Mouse (Mus musculus) liver (tissue): ENCODE data around the gene Trappc1.

Source experiments
- DNase-seq: peaks from one replicate; pipeline ENCODE4 v3.0.0-alpha.2; 2020; ENCODE audit warnings: mixed read lengths

The Trappc1 gene

DNA sequence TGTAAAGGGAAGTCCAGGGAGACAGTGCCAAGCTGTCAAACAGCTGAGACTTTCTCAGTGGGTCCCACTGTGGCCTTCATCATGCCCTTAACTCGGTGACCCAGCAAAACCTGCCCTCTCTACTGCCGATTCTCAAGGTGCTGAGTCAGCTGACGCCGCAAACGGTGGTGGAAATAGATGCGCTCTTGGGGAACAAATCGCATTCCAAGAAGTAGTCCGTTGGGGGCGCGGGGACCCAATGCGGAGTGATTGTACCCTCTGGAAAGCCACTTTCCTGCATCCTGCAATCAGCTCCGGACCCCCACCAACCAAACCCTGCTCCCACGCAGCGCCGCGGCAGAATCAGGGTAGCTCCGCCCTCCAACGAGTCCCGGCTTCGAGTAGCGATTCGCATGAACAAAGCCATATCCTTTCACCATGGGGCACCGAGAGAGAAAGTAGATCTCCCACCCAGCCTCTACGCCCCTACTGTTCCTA is 8.2 kb downstream of the Trappc1 start:
- DNase-seq = peak; percentile 67

DNA sequence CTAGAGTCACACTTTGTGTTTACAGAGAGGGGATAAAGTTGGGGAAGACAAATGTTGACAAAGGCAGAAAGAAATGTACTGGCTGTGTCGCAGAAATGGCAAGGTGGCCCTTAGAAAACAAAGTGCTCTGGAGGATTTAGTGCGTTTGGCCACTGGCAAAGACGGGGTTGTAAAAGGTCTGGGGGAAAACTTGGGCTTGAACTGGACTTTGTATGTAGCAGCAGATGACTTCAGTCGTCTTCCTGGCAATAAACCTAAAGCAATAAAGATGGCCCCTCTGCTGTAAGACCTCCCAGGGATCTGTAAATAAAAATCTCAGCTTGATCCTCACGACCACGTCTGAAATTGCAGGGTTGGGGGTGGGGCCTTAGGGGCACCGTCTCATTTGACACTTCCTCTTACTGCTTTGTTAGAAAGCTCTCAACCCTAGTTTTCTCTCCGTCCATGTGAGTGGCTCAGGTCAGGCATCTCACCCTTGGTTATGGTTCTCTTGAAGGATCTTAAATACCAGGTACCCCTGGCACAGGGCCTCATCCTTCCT is 9.0 kb downstream of the Trappc1 start:
- DNase-seq = no peak

DNA sequence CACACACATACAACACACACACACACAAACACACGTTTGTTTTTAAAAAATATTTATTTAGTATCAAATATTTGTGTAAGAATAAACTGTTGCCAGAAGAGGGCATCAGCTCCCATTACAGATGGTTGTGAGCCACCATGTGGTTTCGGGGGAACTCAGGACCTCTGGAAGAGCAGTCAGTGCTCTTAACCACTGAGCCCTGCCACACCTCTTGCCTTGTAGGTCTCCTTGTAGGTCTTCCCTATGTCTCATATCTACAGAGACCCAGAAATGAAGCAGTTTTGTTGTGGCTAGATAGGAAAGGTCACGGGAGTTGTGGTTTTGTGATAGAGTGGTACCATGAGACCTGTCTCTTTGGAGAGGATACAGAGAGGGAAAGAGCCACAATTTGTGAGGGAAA is 10.1 kb downstream of the Trappc1 start:
- peak; percentile 41 for DNase-seq

DNA sequence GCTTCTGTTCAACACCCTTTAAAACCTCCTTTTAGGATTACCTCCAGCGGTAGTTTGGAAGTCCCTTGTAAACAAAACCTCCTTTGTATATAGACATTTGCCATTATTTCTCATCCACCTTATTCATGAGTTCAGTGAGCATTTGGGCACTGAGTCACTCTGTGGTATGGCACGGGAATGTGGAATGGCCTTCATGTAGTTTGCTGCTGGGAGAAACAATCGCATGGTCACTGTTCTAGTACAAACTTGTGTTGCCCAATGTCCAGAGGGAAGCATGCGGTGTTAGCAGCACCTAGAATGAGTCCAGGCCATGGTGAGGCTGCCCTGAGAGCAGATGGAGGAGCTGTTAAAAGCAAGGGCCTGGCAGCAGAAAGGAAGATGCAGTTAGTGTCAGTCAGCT is 11.0 kb downstream of the Trappc1 start:
- no peak for DNase-seq

DNA sequence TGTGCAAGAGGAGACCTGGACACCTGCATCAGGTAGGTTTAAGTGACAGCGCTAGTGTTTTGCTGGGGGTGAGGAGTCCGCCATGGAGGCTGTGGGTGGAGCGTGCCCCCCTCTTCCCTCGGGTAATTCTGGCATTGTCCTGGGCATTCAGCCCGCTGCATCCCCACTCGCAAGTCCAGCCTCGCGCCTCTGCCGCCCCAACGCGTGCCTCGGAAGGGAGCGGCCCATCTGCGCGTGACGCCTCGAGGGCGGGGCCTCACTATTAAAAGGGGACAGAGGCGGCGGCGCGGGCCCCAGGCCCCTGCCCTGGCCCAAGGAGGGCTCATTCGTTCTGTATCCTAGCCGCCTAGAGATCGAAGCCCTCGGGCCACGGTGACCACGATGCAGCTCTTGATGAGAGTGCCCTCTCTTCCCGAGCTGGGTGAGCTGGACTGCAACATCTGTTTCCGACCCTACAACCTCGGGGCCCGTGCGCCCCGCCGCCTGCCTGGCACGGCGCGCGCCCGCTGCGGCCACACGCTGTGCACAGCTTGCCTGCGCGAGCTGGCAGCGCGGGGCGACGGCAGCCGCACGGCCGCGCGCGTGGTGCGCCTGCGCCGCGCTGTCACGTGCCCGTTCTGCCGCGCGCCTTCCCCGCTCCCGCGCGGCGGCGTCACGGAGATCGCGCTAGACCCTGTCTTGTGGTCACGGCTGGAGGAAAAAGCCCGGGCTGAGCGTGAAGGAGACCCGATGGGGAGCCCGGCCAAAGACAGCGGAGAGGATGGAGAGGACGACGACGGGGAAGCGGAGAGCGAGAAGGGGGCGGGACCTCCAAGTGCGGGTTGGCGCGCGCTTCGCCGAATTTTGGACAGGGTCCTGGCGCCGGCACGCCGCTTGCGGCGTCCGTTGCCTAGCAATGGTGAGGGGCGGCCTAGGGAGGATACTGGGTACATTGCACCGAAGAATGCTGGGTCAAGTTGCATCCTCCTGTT is 16.7 kb downstream of the Trappc1 start, which contains the start of gene Rnf227:
Rnf227 (plus strand) TSS at position 301 of the 971 bp plus-strand sequence.
- DNase-seq = peak; percentile 34

DNA sequence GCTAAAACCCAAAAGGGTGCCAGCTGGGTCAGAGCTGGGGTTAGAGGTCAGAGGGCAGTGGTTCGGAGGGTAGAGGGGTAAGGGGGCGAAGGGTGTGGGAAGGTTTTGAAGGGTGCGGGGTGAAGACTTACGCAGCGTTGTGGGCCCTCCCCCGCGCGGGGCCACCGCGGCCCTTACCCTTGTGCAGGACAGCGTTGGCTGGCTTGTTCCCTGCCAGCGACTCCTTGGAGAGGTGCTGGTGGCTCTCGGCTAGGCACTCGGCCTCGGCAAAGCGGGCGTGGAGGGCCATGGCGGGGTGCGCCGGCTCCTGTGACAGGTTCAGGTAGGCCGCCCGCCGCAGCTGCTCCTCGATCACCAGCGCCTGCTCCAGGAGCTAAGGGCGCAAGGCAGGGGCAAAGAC is 22.7 kb downstream of the Trappc1 start:
- no peak for DNase-seq

DNA sequence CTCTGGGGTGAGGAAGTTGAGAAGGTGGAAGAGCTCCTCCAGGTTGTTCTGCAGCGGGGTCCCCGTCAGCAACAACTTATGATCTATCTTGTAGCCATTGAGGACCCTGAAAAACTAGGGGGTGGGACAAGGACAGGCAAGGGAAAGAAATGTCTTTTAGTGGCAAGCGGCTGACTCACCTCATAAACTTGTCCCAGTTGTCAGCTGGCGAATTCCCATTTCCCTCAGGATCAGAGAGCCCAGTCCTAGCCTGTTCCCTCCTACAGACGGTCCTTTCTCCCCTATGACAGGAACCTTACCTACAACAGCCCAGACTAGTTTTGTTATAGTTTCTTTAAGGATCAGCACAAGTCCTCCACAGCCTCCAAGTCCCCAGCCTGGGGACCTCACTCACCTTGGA is 32.8 kb downstream of the Trappc1 start:
- DNase-seq = no peak

DNA sequence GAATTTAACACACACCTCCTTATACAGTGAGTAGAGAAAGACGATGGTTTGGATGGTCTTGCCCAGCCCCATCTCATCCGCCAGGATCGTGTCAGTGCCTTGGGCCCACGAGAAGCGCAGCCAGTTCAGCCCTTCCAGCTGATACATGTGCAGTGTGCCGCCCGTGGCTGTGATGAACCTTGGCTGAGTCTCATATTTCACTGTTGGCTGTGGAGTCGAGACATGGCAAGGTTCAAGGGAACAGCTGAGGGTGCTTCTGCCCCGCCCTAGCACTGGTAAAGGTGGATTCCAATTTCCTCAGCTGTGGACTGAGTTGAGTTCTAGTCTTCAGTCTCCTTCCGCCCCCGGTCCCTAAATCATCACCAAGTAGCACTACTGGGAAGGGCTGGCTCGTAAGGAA is 33.9 kb downstream of the Trappc1 start:
- no peak for DNase-seq

DNA sequence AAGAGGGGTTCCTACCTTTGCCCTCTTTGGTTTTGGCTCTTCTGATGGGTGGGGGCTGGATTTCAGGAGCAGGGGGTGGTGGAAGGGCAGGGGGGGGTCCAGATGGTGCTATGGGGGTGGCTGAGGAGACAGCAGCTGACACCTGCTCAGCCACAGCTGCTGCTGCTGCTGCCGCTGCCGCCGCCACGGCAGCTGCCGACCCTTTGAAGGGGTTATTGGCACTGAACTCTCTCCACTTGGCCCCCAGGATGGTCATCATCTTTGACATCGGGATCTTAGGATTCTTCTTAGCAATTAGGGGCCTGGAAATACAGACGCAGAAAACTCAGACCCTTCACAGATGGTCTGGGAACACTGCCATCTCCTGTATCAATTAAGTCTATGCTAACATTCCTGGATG is 38.2 kb downstream of the Trappc1 start:
- no peak for DNase-seq

DNA sequence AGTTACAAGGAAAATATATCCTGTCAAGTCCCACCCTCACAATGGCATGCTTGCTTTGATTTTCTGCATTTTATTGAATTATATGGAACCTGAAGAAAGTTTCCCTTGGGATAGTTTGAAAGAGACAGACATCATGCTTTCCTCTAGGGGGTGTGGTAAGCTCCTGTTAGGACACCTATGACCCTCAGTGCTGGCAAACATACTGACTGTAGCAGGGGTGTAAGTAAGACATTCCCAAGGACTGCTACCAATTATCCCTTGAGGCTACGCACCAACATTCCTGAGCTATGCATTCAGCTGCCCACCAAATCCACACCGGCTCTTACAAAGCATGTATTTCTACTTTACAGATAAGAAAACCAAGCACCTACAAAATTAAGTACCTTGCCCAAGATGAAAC is 38.7 kb downstream of the Trappc1 start:
- no peak for DNase-seq

DNA sequence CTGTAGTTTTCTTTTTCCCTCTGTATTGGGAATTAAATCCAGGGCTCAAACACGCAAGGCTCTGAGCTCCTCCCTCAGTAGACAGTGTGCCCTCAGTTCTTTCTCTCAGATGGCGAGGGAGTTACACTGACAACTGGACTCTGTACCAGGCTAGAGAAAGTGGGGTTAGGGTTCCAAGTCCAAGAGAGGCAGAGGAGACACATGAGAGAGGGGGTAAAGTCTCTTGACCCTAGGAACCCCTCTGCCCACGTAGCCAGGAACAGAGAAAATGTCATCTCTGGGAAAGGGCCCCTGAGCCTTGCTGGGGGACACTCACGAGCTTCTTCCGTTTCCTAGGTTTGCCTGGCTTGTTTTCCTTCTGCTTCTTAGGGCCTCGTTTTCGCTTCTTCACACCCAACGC is 40.6 kb downstream of the Trappc1 start:
- no peak for DNase-seq

DNA sequence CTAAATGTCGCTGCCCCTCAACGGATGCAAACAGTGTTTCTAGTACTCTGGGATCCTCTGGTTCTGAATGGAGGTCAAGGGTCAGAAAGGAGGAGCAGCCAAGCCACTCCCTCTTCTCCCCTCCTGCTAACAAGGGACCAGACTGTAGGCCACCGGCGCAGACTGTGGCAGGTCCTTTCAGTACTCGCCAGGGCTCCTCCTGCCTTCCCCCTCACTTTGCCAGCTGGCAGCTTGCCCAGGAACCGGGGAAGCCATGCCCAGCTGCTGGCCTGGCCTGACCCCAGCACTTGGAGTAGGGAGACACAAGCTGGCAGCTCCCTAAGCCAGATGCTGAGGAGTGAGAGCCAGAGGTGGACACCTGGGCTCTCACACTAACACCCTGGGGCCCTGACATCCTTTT is 41.1 kb downstream of the Trappc1 start:
- DNase-seq = peak; percentile 63

DNA sequence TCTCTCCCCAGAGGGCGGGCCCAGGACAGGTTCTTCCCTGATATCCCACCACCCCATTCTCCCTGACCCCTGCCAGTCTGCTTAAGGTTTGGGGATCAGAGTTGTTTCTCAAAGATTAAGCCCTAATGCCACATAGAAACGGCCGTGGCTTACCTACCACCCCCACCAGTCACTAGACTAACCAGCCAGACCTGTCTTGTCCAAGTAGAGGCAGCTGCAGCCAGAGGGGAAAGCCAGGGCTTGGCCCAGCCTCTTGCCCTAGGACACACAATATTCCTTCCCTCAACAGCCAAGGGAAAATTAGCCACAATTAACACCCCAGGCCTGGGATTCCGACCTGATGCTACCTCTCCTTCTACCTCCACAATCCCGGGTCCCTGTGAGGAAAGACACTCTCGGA is 41.9 kb downstream of the Trappc1 start:
- no peak for DNase-seq

DNA sequence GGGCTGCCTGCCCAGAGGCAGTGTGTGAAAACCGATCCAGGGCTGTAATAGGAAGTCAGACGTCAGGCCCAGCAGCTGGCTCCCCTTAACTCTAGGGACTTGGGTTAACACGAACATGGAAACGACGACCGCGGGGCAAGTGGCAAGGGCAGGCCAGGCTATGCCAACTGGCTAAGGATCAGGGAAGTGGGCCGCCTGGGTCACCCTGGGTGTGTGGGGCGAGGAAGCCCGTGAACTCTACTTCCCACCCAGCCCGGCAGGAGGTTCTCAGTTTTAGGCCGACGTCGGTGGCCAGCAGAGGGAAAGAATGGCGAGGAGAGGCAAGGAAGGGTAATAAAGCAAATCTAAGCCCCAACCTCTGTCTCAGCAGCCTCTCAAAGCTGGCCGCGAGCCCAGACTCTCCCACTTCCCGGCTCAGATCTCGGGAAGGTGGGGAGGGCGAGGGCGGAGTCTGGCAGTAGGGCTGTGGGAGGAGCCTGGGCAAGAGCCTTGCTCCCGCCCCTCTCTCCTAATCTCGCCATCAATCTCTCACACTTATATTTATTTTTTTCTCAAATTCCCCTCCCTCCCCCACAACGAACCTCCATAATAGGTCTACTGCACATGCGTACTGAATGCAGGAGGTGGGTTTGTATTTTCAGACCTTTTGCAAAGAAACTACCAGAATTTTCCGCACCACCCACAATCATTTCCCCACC is 42.5 kb downstream of the Trappc1 start:
- peak; percentile 89 for DNase-seq

DNA sequence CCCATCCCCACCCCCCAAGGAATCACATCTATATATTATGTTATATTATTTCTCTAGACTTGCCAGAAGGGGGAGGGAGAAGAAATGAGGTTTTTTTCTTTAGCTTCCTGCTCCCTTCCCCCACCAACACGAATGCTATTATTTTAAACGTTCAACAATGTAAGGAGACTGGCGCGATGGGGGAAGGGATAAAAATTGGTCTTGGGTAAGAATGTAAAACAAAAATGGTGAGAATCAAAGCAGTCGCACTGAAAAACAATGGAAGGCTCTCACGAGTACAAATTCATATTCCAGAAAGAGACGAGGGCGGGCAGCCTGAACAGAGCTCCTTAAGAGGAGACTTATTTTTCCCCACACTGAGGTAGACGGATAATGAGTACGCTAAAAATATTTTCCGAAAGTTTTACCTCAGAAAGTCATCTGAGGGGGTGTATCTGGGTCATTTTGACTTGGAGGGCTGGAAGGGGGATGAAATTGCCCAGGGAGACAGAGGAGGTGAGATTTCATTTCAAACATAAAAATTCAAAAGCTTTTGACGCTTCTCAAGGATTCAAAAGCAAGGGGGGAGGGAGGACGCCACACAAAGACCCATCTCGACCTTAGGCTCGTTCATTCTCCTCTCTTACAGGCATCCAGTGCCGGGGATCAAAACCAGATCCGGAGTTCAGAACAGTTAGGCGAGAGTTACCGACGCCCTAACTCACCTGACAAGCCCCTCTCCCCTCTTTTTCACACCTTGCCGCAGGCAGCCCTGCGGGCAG is 43.3 kb downstream of the Trappc1 start:
- no peak for DNase-seq

DNA sequence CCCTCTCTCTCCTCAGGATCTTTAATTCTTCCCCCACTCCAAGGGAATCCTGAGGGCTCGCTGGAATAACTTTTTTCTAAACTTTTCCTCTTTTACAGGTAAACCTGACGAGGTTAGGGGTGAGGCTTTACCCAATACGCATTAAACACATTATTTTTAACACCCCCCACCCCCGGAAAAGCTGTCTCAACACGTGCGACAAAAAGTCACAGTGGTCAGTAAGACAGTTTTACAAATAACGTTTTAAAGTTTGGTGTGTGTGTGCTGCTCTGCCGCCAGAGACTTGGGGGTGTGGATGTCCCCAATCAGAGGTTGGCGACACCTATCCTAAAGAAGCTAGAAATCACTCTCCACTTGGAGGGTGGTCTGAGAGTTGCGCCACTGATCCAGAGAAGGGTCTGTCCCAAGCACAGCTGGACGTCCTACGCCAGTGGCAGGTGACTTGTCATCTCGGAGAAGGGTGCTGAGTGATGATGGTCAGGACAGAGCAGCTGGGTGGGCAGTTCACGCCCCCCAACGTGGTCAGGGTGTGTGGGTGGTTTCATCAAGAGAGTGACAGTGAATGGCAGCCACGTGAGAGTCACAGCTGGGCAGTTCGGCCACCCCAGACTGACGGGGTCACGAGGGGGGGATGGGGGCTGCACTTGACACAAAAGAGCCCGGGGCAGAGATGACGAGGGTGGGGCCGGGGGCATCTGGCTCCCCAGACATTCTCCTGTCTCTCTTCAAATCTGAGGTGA is 44.0 kb downstream of the Trappc1 start:
- DNase-seq = peak; percentile 25

DNA sequence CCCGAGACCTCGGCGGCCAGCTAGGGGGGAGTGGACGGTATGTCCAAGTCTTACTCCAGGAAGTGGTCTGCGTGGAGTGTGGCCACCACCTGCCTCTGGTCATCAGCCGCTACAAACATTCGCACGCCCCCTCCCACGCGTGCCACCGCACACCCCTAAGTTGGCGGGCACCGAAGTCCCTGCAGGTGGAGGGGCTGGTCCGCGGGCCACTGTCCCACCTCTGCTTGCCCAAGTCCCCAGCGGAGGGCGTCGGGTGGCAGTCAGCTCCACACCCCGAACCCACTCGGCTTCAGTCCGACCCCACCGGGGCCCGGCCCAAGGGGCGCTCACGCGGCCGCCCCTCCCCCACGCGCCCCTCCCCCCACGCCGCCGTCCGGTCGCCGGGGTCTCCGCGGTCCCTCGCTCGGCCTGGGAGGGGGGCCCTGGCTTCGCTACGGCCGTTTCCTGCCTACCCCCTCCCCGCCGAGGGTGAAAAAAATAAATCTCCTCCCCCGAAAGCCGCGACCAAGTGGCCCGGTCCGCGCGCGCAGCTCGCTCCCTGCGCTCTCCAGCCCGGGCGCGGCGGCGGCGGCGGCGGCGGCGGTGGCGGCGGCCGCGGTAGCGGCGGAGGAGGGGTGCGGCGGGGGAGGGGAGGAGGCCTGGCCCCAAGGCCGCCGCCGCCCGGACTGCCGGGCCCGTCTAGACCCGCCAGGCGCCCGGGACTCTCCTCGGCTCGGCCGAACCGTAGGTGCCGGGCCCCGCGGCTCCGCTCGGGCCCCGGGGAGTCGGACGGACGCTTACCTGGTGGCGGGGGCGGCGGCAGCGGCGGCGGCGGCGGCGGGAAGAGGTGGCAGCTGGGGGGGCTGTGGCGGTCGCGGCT is 44.8 kb downstream of the Trappc1 start:
- DNase-seq = peak; percentile 58

DNA sequence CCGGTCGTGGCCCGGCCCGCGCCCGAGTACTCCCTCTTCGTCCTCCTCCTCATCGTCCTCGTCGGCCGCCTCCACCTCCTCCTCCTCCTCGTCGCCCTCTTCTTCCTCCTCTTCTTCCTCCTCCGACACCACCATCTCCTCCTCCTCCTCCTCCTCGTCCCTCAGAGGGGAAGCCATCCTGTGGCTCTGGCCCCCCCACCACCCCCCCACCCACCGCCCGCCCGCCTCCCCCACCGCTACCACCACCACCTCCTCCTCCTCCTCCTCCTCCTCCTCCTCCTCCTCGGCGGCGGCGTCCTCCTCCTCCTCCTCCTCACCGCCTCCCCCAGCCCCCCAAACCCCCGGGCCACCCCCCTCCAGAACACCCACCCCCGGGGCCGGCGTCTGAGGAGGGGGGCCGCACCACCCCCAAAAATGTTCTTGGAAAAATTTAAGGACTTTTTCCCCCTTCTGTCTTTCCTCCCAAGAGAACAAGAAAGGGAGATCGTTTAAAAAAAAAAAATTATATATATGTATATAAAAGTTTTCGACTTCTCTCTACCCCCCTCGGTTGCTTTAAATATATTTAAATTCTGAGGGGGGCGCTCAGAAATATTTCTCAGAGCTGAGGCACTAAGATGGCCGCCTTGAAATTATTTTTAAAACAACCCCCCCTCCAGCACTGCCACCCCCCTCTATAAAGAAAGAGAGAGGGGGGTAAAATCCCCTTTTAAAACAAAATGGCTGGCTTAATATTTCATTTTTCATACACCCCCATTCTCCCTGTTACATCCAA is 45.6 kb downstream of the Trappc1 start, which contains the start of gene Chd3:
Chd3 (minus strand) TSS at position 192 of the 775 bp plus-strand sequence.
- peak; percentile 29 for DNase-seq

DNA sequence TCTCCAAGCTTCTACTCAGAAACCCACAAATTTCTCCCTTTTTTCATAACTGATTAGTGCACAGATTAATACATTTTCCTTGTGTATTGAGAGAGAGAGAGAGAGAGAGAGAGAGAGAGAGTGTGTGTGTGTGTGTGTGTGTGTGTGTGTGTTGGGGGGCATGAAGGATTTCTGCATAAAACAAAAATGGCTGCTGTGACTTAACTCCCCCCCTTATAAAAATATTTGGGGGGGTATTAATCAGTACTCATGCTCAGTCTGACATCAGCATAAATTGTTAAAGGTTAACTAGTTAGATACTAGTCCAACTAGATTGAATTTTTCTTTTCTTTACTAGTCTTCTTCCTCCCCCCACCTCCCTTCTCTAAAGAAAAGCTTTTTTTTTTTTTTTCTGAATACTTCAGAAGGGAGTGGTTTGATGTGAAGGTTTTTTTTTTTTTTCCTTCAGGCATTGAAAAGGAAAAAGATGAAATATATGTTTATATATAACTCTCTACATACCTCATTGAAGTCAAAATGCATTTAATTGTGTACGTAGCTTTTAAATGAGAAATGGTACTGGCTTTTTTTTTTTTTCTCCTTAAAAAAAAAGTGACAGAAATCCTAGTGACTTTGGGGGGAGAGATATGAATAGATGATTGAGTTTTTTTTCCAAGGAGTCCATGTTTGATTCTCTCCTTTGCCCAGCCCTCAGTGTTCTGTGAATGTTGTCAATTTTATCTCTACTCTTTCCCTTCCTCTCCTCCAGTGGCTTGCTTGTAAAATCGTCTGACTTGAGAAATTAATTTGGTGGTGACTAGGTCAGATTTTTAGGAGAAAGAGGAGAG is 46.4 kb downstream of the Trappc1 start:
- no peak for DNase-seq
